ENCODE assay signal across 40 mouse cellular contexts in genomic region chr17:34270940-34271339, GRCm38 (mm10). TPM values are rescaled to one million over a fixed set of nuclear protein-coding genes. Genes with fewer than 3 reads are reported as not detected.
"Had no signal": no experiment of that assay in that cellular context is flagged by ENCODE, and none has a peak within 500 bp of the region (broad histone marks: within the 10 kb centered on the region; RNA-seq: fewer than 3 reads in every experiment).

No protein-coding gene starts in this region.

- H3K27ac ChIP-seq: gastrocnemius, adult 2 months; heart, adult 2 months; heart, embryonic 13.5 days; heart, embryonic 15.5 days; hindbrain, embryonic 10.5 days; hindbrain, embryonic 12.5 days; hindbrain, embryonic 14.5 days; intestine, embryonic 15.5 days; kidney, postnatal 0 days; limb, embryonic 13.5 days; limb, embryonic 15.5 days; liver, embryonic 12.5 days had no signal

- H3K9me3 ChIP-seq: heart, embryonic 13.5 days; heart, embryonic 15.5 days; hindbrain, embryonic 10.5 days; hindbrain, embryonic 12.5 days; intestine, embryonic 15.5 days; limb, embryonic 13.5 days; limb, embryonic 15.5 days; liver, embryonic 12.5 days had no signal

- H3K9ac ChIP-seq: heart, embryonic 13.5 days; heart, embryonic 15.5 days; hindbrain, embryonic 12.5 days; hindbrain, embryonic 14.5 days; intestine, embryonic 15.5 days; limb, embryonic 13.5 days; limb, embryonic 15.5 days; liver, embryonic 12.5 days had no signal

- H3K27me3 ChIP-seq: heart, embryonic 15.5 days; hindbrain, embryonic 12.5 days; intestine, embryonic 15.5 days had no signal

- ATAC-seq: hindbrain, embryonic 16.5 days; inflammation-experienced regulatory T-cells, adult 6 months; intestine, embryonic 15.5 days; intestine, postnatal 0 days; liver, embryonic 12.5 days had no signal

- H3K36me3 ChIP-seq: heart, embryonic 13.5 days; heart, embryonic 15.5 days; hindbrain, embryonic 10.5 days; hindbrain, embryonic 12.5 days; intestine, embryonic 15.5 days; limb, embryonic 13.5 days; limb, embryonic 15.5 days; liver, embryonic 12.5 days had no signal

- DNase-seq: gastrocnemius, adult 2 months; gastrocnemius, postnatal 10 days; gastrocnemius, postnatal 25 days; heart, adult 2 months; heart, postnatal 4 days; kidney, adult 18-20 months; kidney, adult 8-10 months; kidney, postnatal 14 days; kidney, postnatal 36 days; layer of hippocampus, adult 9-11 months; layer of hippocampus, postnatal 36 days; left cerebral cortex, postnatal 4 days had no signal

- H3K4me3 ChIP-seq: gastrocnemius, adult 2 months; heart, adult 2 months; heart, embryonic 13.5 days; heart, embryonic 15.5 days; hindbrain, embryonic 10.5 days; hindbrain, embryonic 12.5 days; intestine, embryonic 15.5 days; limb, embryonic 13.5 days; limb, embryonic 15.5 days; liver, embryonic 12.5 days had no signal

- H3K4me1 ChIP-seq: heart, embryonic 13.5 days; heart, embryonic 15.5 days; hindbrain, embryonic 10.5 days; hindbrain, embryonic 12.5 days; intestine, embryonic 15.5 days; limb, embryonic 13.5 days; limb, embryonic 15.5 days; liver, embryonic 12.5 days had no signal

- H3K4me2 ChIP-seq: heart, embryonic 11.5 days; heart, embryonic 13.5 days; heart, embryonic 15.5 days; hindbrain, embryonic 12.5 days; hindbrain, embryonic 14.5 days; intestine, embryonic 15.5 days; limb, embryonic 13.5 days; limb, embryonic 15.5 days; liver, embryonic 12.5 days had no signal

RNA-seq across cellular contexts. Expression of gene H2-Aa, which starts 16.7 kb away (rescaled TPM):
- polyA plus RNA-seq: heart, embryonic 11.5 days; hindbrain, embryonic 10.5 days; limb, embryonic 11.5 days had no signal

RNA-seq across cellular contexts. Expression of gene H2-Ob, which starts 32.2 kb away (rescaled TPM):
- total RNA-seq: left cerebral cortex, postnatal 4 days had no signal
- polyA plus RNA-seq: heart, embryonic 11.5 days; heart, embryonic 13.5 days; hindbrain, embryonic 12.5 days; hindbrain, embryonic 14.5 days; kidney, embryonic 14.5 days; limb, embryonic 11.5 days; limb, embryonic 13.5 days; limb, embryonic 15.5 days had no signal

RNA-seq across cellular contexts. Expression of gene H2-Eb2, which starts 54.5 kb away (rescaled TPM):
- total RNA-seq: gastrocnemius, adult 2 months; gastrocnemius, postnatal 10 days; gastrocnemius, postnatal 25 days; gastrocnemius, postnatal 4 days; granulocyte monocyte progenitor cell, adult 5-6 weeks; heart, adult 2 months; heart, postnatal 25 days; heart, postnatal 4 days; layer of hippocampus, adult 18-20 months; layer of hippocampus, adult 8-10 months; layer of hippocampus, postnatal 14 days; layer of hippocampus, postnatal 36 days; left cerebral cortex, adult 18-20 months; left cerebral cortex, adult 8-10 months; left cerebral cortex, postnatal 10 days; left cerebral cortex, postnatal 25 days; left cerebral cortex, postnatal 4 days had no signal
- polyA plus RNA-seq: frontal cortex, adult 2 months; heart, embryonic 11.5 days; heart, embryonic 13.5 days; heart, embryonic 15.5 days; heart, postnatal 0 days; hindbrain, embryonic 10.5 days; intestine, embryonic 15.5 days; intestine, postnatal 0 days; kidney, postnatal 0 days; limb, embryonic 13.5 days; limb, embryonic 15.5 days; liver, embryonic 12.5 days had no signal
